Mouse (Mus musculus) stomach, postnatal 0 days (tissue): ENCODE results near the gene Dock1.

Source experiments
- CTCF ChIP-seq: IDR thresholded peaks from 2 replicates; pipeline ENCODE4 v1.5.1; 2016; ENCODE audit warnings: antibody characterized with exemption, low read depth, mild to moderate bottlenecking, moderate library complexity
- EP300 ChIP-seq: optimal IDR thresholded peaks from 2 replicates; pipeline ENCODE3; 2016; ENCODE audit warnings: antibody characterized with exemption

DNA sequence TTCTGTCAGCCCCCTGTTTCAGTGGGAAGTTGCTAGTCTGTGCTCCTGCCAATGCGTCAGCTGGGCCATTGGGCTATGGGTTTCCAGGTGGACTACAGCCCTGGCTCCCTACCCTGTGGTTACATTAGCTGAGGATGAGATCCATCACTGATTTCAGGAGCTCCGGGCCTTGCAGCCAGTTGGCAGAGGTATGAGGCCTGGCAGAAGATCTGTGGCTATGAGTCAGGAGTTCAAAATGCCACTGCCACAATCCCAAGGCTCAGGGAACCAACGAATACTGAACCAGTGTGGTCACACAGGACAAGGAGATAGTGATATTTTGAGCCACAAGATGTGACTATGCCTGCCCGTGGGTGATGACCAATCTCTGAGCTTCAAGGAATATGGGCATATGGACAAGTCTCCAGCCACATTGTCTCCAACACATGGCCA lies 3.2 kb upstream of the Dock1 start:
- TF ChIP-seq CTCF (no peak), EP300 (no peak)
